Mouse (Mus musculus): Measurements from ENCODE around the gene Gm20662.
"Not testable (repeated sequence)": the region's sequence is repeated elsewhere in the genome, so short reads cannot be mapped to it uniquely, and the experiment has no call there.

The Gm20662 gene

DNA sequence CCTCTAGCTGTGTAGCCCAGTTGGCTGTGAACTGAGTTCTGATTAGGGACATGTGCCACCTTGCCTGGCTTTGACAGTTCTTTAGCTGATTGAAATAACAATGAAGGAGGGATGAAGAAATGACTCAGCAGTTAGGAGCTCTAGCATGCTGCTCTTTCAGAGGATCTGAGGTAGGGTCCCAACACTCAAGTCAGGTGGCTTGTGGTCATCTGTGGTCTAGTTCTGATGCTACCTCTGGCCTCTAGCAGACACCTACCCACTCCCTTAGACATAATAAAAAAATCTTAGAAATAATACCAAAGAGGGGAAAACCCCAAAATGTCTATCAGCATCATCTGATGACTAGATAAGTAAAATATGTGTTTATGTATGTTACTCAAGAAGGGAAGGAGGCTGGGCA, 14.2 kb downstream of the Gm20662 start:
- no peak for DNase-seq (ENCODE audit: low read depth)

DNA sequence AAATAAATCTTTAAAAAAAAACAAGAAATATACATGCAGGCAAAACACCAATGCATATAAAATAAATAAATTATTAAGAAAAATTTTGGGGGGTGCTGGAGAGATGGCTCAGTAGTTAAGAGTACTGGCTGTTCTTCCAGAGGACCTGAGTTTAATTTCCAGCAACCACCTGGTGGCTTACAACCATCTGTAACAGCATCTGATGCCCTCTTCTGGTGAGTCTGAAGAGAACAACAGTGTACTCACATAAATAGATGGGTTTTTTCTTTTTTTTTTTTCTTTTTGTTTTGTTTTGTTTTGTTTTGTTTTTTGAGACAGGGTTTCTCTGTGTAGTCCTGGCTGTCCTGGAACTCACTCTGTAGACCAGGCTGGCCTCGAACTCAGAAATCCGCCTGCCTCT, 17.4 kb downstream of the Gm20662 start:
- DNase-seq (ENCODE audit: low read depth) = not testable (repeated sequence)

DNA sequence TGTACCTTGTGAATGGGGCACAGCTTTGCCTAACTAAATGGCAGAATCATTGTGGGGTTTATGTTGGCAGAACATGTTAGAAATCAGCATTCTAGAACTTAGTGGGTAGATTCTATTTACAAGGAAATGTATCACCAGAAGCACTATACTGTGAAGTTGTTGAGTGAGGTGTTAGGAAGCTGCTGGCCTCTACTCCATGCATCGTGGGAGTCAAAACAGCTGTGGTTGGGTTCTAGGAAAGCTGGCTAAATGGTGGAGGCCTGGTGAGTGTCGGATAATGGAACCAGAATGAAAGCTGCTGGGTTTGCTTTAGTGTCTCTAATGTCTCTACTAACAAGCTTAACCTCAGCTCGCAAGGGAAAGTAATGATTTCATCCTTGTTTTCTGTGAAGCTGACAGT, 21.0 kb downstream of the Gm20662 start:
- DNase-seq (ENCODE audit: low read depth) = no peak

DNA sequence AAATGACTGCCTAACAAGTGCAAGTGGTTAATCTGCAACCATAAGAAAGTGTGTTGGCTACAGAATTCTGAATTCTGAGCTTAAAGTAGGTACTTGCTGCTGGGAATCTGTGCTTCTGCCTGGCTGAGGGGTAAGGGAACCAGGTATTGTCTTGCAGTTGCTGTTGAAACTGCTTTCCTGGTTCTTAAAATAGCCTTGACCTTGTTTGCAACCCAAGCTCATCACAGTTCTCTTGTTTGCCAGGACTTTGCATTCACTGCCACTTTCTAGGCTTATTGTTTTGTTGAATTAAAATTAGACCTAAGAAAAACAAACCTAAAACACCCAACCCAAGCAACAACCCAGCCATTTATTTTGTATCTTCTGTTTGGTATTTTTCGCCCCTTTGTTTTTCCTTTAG, 24.6 kb downstream of the Gm20662 start:
- DNase-seq (ENCODE audit: low read depth) = no peak

DNA sequence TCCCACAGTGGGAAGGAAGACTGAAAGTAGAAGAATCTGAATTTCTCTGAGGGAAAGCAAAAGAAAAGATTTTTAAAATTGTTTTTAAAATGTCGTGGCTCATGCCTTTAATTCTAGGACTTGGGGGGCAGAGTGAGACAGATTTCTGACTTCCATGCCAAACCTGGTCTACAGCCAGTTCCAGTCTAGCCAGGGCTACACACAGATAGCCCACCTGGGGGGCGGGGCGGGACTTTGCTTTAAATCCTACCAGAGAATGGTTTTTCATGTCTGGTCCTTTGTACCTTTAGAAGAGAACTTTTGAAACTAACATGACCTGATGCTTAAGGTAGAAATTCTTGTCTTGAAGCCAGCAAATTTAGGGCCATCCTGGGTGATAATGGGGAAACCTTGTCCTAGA, 27.1 kb downstream of the Gm20662 start:
- no peak for DNase-seq (ENCODE audit: low read depth)

DNA sequence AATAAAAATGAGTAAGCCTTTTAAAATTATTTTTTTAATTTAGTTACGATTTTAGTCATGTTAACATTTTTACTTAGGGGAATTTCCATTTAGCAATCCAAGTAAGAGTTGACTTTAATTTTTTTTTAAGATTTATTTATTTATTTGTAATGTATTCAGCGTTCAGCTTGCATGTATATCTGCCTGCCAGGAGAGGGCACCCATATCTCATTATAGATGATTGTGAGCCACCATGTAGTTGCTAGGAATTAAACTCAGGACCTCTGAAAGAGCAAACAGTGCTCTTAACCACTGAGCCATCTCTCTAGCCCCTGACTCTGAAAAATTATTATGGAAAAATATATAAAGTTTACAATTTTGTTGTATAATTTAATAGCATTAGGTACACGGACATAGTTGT, 30.4 kb downstream of the Gm20662 start:
- no peak for DNase-seq (ENCODE audit: low read depth)

DNA sequence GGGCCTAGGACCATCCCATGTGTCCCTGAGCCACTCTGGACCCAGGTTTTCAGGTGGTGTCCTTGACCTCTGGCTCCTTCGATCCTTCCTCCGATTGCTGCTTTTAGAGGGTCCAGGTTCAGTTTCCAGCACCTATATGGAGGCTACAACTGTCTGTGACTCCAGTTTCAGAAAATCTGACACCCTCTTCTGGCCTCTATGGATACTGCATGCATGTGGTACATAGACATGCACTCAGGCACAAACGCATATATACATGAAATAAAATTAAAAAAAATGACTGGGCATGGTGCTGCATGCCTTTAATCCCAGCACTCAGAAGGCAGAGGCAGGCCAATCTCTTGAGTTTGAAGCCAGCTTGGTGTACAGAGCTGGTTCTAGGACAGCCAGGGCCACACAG, 31.7 kb downstream of the Gm20662 start:
- DNase-seq (ENCODE audit: low read depth) = no peak

DNA sequence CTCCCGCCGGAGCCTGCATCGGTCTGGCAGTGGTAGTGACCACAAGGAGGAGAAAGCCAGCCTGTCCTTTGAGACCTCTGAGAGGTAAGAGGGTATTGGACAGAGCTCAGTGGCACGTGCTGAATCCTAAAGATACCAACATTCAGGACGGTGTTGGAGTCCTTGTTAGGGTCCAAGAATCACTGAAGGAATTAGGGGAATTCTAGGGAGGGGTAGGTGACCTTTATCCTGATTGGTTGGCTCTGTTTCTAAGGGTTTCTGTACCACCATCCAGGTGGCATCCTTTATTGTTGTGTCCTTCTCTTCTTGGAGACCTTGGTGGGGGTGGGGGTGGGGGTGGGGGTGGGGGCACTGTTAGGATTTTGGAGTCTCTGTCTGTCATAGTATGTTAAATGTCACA, 36.0 kb downstream of the Gm20662 start:
- DNase-seq (ENCODE audit: low read depth) = no peak

DNA sequence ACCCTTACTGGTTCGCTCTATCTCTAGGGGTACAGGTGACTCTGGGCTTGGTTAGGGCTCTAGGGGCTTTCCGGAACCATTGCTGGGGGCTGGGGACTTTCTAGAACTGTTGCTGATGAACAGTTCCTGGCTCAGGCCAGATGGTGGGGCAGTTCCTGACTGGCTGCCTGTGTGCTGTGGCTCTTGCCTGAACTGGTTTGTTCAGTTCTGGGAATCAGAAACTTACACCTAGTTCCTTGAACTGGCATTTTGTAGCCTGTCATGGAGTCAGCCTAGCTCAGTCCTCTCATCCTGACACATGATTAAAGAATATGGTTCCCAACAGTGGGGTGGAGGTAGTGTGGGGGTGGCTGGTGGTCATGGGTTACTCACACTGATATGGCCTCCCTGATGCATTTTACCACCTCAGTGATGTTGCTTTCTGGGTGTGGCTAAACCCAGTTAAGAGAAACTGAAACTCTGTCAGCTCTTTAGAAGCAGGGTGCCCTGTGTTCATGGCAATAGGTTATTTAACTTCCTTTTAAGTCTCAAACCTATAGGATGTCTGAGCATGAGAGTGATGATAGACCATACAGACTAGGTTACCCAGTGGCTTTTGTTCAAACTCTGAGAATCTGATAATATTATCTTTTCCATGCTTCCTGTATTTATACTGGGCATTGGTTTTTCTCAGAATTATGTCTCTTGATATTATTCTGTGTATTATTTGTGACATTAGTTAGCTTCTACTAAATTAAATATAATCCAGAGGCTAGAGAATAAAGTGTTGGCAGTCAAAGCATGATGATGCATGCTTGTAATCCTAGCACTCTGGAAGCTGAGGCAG, 39.4 kb downstream of the Gm20662 start:
- DNase-seq (ENCODE audit: low read depth) = peak; percentile 45

DNA sequence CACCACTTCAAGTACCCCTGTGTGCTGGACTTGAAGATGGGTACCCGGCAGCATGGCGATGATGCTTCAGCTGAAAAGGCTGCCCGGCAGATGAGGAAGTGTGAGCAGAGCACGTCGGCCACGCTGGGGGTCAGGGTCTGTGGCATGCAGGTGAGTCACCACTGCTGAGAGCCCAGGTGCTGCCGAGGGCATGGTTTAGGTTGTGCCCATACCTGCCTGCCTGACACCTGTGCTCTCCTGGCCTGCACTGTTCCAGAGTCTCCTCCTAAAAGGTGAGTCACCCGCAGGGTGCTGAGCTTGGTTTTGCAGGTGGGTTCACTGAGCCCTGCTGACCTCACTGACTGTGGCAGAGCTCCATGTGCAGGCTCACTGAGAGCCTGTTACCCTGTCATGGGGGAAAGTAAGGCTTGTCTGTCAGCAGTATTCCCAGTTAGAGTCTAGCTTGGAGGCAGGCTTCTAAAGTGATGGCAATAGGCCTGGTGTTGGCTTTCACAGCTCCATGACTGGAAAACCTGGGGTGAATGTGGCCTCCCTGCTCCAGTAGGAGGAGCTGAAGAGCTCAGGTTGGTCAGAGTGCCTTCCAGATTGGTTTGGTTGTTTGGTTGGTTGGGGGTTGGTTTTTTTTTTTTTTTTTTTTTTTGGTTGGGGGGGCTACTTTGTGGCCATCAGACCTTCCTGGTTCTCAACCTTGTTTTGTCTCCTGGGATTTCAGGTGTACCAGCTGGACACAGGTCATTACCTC, 48.8 kb downstream of the Gm20662 start:
- no peak for DNase-seq (ENCODE audit: low read depth)

DNA sequence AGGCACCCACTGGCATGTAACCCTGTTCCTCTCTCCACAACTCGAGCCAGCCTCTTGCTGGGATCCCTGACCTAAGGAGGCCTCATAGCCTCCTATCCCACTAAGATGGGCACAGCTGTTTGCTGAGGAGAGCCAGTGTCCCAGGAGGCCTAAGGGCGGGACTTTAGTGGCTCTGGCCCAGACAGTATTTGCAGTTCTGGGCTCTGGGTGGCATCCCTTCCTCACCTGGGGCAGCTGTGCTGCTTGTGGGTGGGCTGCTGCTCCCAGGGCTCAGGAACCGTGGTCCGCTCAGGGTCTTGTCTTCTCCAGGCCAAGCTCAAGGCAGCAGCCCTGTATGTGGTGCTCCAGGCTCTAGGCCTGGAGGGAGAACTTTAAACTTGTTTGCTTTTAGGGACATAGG, 50.4 kb downstream of the Gm20662 start:
- DNase-seq (ENCODE audit: low read depth) = no peak

DNA sequence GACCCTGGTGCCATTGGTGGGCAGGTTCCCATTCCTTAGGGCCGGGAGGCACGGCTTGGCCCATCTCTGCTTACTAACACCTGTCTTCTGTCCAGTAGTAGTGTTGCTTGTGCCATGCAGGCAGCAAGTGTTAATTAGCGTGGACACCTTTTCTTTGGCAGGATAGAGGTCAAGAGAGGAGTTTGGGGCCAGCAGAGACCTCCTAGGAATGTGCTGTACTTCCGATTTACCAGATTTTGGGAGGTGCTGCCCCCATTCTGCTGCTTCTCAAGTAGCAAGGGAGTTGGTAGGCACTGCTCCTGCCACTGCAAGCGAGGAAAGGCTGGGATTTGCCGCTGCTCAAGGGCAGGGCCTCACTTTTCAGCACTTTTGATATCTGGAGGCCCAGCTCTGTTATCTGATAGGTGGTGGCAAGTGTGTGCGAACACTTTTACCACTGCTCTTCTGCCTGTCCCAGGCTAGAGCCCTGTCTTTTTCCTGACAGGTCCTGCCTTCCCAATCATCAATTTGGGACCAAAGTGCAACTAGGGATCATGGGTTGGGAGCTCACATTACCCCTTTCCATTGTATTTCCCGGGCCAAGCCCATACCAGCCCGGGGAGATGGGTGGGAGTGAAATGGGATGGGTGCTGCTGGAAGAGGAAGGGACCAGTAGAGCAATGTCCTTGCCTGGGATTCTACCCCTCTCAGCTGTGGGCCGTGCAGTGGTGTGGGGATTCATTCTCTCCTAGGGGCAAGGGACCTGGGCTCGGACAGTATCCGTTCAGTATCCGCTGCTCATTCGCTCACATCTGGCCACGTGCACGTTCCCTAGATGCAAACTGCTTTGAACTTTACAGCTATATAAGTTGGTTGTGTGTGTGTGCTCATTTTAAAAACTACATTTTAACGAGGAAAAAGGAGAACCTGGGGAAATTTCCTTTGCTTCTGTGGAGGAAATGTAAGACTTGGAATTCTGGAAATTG, 51.7 kb downstream of the Gm20662 start:
- peak; percentile 28 for DNase-seq (ENCODE audit: low read depth)

DNA sequence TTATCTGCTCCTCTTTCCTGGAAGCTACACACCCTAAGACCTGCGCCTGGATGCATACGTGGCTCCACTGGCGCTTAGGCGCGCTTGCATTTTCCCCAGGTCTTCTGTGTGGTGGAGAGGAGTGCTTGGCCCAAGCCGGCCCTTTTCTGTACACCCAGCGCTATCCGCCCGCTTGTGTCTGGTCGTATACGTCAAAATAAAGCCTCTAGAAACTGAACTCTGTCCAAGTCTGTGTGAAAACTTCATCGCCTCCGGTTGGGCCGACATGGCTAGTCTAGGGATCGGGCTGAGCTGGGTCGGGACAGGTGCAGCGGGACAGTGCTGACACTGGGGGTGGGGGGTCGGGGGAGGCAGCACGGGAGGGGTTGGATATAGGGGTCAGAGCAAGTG, 52.4 kb downstream of the Gm20662 start:
- DNase-seq (ENCODE audit: low read depth) = no peak

DNA sequence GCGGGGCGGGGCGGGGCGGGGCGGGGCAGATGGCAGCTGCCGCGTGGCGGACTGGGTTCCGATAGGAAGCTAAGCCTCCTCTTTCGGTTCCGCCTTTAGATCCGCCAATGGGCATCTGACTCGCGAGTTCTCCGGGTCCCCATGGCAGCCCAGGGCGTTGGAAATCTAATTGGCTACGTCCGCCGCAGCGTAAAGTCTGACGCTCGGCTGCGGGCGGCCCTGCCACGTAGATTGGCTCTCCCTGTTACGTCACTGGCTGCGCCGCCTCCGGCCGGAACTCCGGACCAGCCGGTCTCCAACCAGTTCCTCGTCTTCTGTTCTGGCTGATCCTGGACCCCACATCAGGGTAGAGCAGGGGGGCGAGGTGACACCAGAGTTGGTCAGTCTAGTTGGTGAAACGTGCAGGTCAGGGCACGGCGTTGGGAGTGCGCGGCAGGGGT, 52.9 kb downstream of the Gm20662 start, which contains the start of gene Gmppb:
Gmppb (plus strand) TSS at position 227 of the 440 bp plus-strand sequence.
- peak; percentile 97 for DNase-seq (ENCODE audit: low read depth)

DNA sequence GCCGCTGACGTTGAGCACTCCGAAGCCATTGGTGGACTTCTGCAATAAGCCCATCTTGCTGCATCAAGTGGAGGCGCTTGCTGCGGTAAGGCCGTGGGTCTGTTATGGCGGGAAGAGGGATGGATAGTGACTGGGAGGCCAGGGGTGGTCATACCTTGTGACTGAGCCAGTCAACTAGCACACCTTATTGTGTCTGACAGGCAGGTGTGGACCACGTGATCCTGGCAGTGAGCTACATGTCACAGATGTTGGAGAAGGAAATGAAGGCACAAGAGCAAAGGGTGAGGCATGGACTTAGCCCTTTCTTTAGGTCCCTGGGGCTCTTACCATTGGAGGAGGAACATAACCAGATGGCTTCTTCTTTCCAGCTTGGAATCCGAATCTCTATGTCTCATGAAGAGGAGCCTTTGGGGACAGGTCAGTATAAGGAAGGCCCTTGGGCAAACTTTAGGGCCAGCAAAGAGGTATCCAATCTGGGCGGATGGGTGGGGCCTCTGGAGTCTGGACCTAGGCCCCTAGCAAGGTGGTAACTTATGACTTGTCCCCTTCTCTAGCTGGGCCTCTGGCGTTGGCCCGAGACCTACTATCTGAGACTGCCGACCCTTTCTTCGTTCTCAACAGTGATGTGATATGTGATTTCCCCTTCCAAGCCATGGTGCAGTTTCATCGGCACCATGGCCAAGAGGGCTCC, 53.6 kb downstream of the Gm20662 start:
- DNase-seq (ENCODE audit: low read depth) = peak; percentile 28

DNA sequence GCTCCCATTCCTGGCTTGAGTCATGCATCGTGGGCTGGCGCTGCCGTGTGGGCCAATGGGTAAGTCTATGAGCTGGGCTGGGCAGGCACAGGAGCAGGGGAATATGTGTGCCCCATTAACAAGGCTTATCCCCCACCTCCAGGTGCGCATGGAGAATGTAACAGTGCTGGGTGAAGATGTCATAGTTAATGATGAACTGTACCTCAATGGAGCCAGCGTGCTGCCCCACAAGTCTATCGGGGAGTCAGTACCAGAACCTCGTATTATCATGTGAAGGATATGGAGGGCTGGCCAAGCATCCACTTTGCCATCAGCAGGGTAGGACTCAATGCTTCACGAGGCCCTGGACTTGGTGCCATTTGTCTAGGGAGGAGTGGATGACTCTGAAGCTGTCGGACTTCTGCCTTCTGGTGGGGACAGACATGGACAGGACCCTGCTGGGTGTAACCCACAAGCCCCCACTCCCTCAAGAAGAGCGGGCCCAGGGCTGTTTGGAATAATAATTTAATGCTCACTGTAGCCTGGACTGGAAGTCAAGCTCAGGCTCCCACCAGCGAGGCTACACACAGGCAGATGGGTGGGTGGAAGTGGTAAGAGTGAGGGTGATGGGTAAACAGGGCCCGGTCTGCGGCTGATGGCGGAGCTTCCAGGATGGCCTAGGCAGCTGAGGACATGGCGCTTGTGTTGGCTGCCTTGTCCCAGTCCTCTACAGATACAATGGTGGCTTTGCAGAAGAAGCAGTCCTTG, 55.2 kb downstream of the Gm20662 start:
- no peak for DNase-seq (ENCODE audit: low read depth)

DNA sequence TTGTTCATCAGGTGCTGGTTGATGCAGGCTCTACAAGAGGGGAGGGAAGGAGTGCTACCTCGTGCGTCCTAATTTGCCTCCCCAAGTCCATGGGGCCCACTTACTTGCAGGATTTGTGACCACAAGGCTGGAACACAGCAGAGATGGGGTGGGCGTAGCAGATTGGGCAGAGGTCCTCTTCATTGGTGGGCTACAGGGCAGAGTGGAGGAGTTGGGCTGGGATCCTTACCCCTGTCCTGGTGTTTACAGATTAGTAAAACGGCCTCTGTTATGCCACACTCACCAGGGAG, 55.7 kb downstream of the Gm20662 start:
- DNase-seq (ENCODE audit: low read depth) = no peak

DNA sequence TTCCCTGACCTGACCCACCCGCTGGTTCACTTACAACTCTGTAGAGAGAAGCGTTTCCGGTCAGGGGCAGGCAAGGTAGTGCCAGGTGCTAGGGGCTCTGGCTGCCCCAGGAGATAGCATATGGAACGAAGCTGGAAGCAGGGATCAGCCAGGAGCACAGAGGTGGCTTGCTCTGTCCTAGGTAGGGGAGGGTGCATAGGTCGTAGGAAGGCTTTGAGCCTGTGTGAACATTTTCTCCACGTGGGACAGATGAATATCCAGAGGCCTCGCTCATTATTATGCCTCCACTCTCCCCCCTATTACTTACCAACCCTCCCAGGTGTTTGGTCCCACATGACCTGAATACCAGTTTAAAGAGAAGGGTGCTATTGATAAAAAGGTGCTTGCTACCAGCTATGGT, 56.3 kb downstream of the Gm20662 start:
- peak; percentile 27 for DNase-seq (ENCODE audit: low read depth)

DNA sequence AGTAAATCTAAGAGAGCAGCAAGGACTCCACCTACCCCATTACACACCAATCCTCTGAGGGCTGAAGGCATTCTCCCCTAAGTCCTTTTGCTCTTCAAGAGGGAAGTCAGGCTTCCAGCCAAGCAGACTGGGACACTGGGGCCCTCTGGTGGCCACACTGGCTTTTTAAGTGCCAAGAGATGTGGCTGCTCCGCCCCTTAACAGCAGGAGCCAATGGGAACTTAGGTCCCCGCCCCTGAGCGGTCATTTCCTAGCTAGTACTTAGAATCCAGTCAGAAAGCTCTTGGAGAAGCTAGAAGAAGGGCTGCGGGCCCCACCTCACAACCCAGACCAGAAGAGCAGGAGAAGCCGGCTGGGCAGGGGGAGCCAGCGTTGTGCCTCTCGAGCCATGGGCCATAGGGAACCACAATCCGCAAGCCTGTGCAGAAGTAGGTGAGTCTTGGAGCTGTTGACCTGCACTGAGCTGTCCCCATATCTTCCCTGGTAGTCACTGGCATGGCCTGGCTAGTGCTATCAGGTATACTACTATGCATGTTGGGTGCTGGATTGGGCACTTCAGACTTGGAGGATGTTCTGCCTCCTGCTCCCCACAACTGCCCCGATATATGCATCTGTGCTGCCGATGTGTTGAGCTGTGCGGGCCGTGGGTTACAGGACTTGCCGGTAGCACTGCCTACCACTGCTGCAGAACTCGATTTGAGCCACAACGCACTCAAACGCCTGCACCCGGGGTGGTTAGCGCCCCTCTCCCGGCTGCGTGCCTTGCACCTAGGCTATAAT, 56.9 kb downstream of the Gm20662 start, which contains the start of gene Amigo3:
Amigo3 (plus strand) TSS at position 275 of the 780 bp plus-strand sequence.
- DNase-seq (ENCODE audit: low read depth) = peak; percentile 97

DNA sequence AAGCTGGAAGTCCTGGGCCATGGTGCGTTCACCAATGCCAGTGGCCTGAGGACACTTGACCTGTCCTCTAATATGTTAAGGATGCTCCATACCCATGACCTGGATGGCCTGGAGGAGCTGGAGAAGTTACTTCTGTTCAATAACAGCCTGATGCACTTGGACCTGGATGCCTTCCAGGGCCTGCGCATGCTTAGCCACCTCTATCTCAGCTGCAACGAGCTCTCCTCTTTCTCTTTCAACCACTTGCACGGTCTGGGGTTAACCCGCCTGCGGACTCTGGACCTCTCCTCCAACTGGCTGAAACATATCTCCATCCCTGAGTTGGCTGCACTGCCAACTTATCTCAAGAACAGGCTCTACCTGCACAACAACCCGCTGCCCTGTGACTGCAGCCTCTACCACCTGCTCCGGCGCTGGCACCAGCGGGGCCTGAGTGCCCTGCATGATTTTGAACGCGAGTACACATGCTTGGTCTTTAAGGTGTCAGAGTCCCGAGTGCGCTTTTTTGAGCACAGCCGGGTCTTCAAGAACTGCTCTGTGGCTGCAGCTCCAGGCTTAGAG, 57.6 kb downstream of the Gm20662 start:
- no peak for DNase-seq (ENCODE audit: low read depth)

All from naive thymus-derived CD4-positive, alpha-beta T cell, adult 2 months (primary cell).